8 mouse cellular contexts compared by ENCODE assay signal in genomic region chr19:28989515-28989914, GRCm38 (mm10). TPM values are rescaled to one million over a fixed set of nuclear protein-coding genes. Genes with fewer than 3 reads are reported as not detected.
DNase-seq lines count a peak whose midpoint lies in the region; ATAC-seq and TF ChIP-seq lines count a peak whose summit lies in the region.

No protein-coding gene starts in this region.

- DNase-seq in heart, adult 9 months (ENCODE audit: low spot score in 2 of 2): no peak
- no peak for DNase-seq in ES-E14 (ENCODE audit: low read depth, low spot score)
- DNase-seq in ovary, postnatal 14 days (ENCODE audit: low spot score): no peak
- DNase-seq in left cerebral cortex, postnatal 4 days: no peak
- no peak for DNase-seq in c-Kit-positive CD71-positive TER-119-positive erythroid progenitor cells, embryonic 14.5 days (ENCODE audit: low spot score)

- peak overlapping the region; percentile 70 for H3K4me2 ChIP-seq in heart, embryonic 12.5 days
- peak overlapping the region; percentile 58 for H3K4me2 ChIP-seq in heart, embryonic 16.5 days (ENCODE audit: low read depth, low read length)

- H3K4me3 ChIP-seq in heart, embryonic 12.5 days: peak overlapping the region; percentile 83
- H3K4me3 ChIP-seq in ES-E14 (ENCODE audit: insufficient read depth in 1 of 2, low read depth in 1 of 2, low read length in 2 of 2, poor library complexity in 1 of 2, severe bottlenecking in 1 of 2) (peak overlapping the region; percentile 87 to 93), macrophage (ENCODE audit: inconsistent target) (peak overlapping the region; percentile 90)
- H3K4me3 ChIP-seq in heart, embryonic 16.5 days (ENCODE audit: low read length): peak overlapping the region; percentile 94

- no peaks in the 10 kb centered on the region for H3K9me3 ChIP-seq in heart, embryonic 12.5 days (replicated peaks)
- H3K9me3 ChIP-seq in ES-E14 (ENCODE audit: control insufficient read depth, insufficient read depth, low read depth, low read length): no peaks in the 10 kb centered on the region
- H3K9me3 ChIP-seq in heart, embryonic 16.5 days (replicated peaks; ENCODE audit: control insufficient read depth, low read length): no peaks in the 10 kb centered on the region

- intact Hi-C loops in left cerebral cortex, postnatal 4 days (cut with DNase I): no loop called here

- peaks cover 11% of the 10 kb centered on the region for H3K36me3 ChIP-seq in heart, embryonic 12.5 days
- no peaks in the 10 kb centered on the region; the same call in 1 of the 2 replicates for H3K36me3 ChIP-seq in ES-E14 (ENCODE audit: control insufficient read depth, insufficient read depth, low read length, poor library complexity, severe bottlenecking)
- peaks cover 5% of the 10 kb centered on the region for H3K36me3 ChIP-seq in heart, embryonic 16.5 days (ENCODE audit: control insufficient read depth, insufficient read depth)
- peaks cover 1% of the 10 kb centered on the region; the same call in 1 of the 2 replicates for H3K36me3 ChIP-seq in macrophage (ENCODE audit: inconsistent target)

- peak overlapping the region; percentile 85 for H3K9ac ChIP-seq in heart, embryonic 12.5 days
- H3K9ac ChIP-seq in ES-E14 (ENCODE audit: insufficient read depth, low read depth, low read length, poor library complexity, severe bottlenecking): peak overlapping the region; percentile 82; the same call in 1 of the 2 replicates
- H3K9ac ChIP-seq in heart, embryonic 16.5 days (ENCODE audit: low read length): peak overlapping the region; percentile 96

- in situ Hi-C loops in ES-E14 (cut with MboI; ENCODE audit: low sequenced_read_pairs in 2 of 2, unreplicated experiment in 2 of 2): no loop called here

- H3K27me3 ChIP-seq in heart, embryonic 12.5 days (replicated peaks): no peaks in the 10 kb centered on the region
- no peaks in the 10 kb centered on the region for H3K27me3 ChIP-seq in heart, embryonic 16.5 days (ENCODE audit: control insufficient read depth, insufficient read depth, low read length)

- peaks cover 14% of the 10 kb centered on the region for H3K4me1 ChIP-seq in heart, embryonic 12.5 days (replicated peaks)
- H3K4me1 ChIP-seq in ES-E14 (ENCODE audit: control insufficient read depth in 2 of 2, insufficient read depth in 2 of 2, low read length in 2 of 2, poor library complexity in 1 of 2): peaks cover 0 to 4% of the 10 kb centered on the region in 2 experiments; a peak in 1 of 4 replicates
- peaks cover 14% of the 10 kb centered on the region for H3K4me1 ChIP-seq in heart, embryonic 16.5 days (ENCODE audit: control insufficient read depth, insufficient read depth, low read length)

- no peak for ATAC-seq in heart, embryonic 12.5 days (ENCODE audit: insufficient number of reproducible peaks, low FRiP score)
- ATAC-seq in heart, embryonic 16.5 days (replicated peaks; ENCODE audit: extremely low read depth, insufficient read depth, low FRiP score): no peak

- H3K79me2 ChIP-seq in macrophage (ENCODE audit: inconsistent target): peaks cover 41% of the 10 kb centered on the region

- peak overlapping the region; percentile 84 for H3K27ac ChIP-seq in heart, embryonic 12.5 days (ENCODE audit: poor library complexity, severe bottlenecking)
- H3K27ac ChIP-seq in ES-E14 (ENCODE audit: insufficient read depth, low read depth, low read length, poor library complexity, severe bottlenecking): no peak overlapping the region
- H3K27ac ChIP-seq in heart, embryonic 16.5 days (ENCODE audit: low read length): peak overlapping the region; percentile 99
- H3K27ac ChIP-seq in macrophage: peak overlapping the region; percentile 52

- WGBS in heart, embryonic 12.5 days: 48% methylated on average over 8 of the region's 8 CpGs
- WGBS in heart, embryonic 16.5 days: 46% methylated on average over 8 of the region's 8 CpGs
- 68% methylated on average over 8 of the region's 8 CpGs for WGBS in macrophage (ENCODE audit: missing documents)

TF ChIP-seq in ES-E14, 5 proteins besides CTCF, POLR2A, EP300 and RAD21:
- TF ChIP-seq ZNF384 (IDR thresholded peaks at IDR 0.05; ENCODE audit: low read depth, low read length) (no peak), HCFC1 (IDR thresholded peaks at IDR 0.05; ENCODE audit: borderline replicate concordance, insufficient read depth, low read length) (no peak), CHD2 (IDR thresholded peaks at IDR 0.05; ENCODE audit: low read depth, low read length) (no peak), ZC3H11A (IDR thresholded peaks at IDR 0.05; ENCODE audit: borderline replicate concordance, low read depth, low read length) (no peak), MAFK (IDR thresholded peaks at IDR 0.05; ENCODE audit: insufficient read depth, low read depth, low read length) (no peak)

RNA-seq across cellular contexts. Expression of gene Cdc37l1, which starts 0.6 kb away (rescaled TPM):
- 37.7 and 41.5 TPM in 2 replicates for polyA plus RNA-seq in heart, embryonic 12.5 days (2016; fragmentation: Nextera tagmentation; extraction: Ambion mirVana)
- total RNA-seq in ES-E14 (2012; rRNA removed): 46.8 and 52.7 TPM in 2 replicates
- 54.7 and 55.7 TPM in 2 replicates for polyA plus RNA-seq in heart, embryonic 16.5 days (2015; fragmentation: Nextera tagmentation; extraction: Ambion mirVana)
- total RNA-seq in macrophage (2018; cell fraction: chromatin; rRNA removed): 100 to 1,000 TPM in 16 of 26 experiments, 10 to 100 TPM in 10; 38.4 to 227 (median 120) TPM
- 10 to 100 TPM in 20 of 26 experiments, 1 to 10 TPM in 6; 7.0 to 22.9 (median 12.1) TPM for total RNA-seq in macrophage (2018; cell fraction: cytosol; rRNA removed)
- total RNA-seq in macrophage (2018; cell fraction: nucleus; rRNA removed): 100 to 1,000 TPM in 13 of 26 experiments, 10 to 100 TPM in 13; 52.6 to 234 (median 99.3) TPM
- polyA plus RNA-seq in macrophage (2018): 15.5 to 19.2 TPM (median 18.1 TPM) in 3 replicates
- total RNA-seq in left cerebral cortex, postnatal 4 days (2021): 10 to 100 TPM; 67.1 to 73.0 TPM

RNA-seq across cellular contexts. Expression of gene 4430402I18Rik, which starts 21.9 kb away (rescaled TPM):
- 6.0 and 6.6 TPM in 2 replicates for polyA plus RNA-seq in heart, embryonic 12.5 days (2016; fragmentation: Nextera tagmentation; extraction: Ambion mirVana)
- total RNA-seq in ES-E14 (2012; rRNA removed): 0.31 and 0.69 TPM in 2 replicates
- polyA plus RNA-seq in heart, embryonic 16.5 days (2015; fragmentation: Nextera tagmentation; extraction: Ambion mirVana): 11.0 and 11.2 TPM in 2 replicates
- total RNA-seq in macrophage (2018; cell fraction: chromatin; rRNA removed): 1 to 10 TPM in 14 of 26 experiments, under 1 TPM in 5, not detected in 7; 0.29 to 6.2 (median 1.5) TPM
- 1 to 10 TPM in 3 of 26 experiments, under 1 TPM in 23; 0.14 to 1.9 (median 0.57) TPM for total RNA-seq in macrophage (2018; cell fraction: cytosol; rRNA removed)
- total RNA-seq in macrophage (2018; cell fraction: nucleus; rRNA removed): 1 to 10 TPM in 6 of 26 experiments, under 1 TPM in 11, not detected in 9; 0.31 to 3.3 (median 0.80) TPM
- polyA plus RNA-seq in macrophage (2018): 0.27 to 0.75 TPM in 2 of 3 replicates, not detected in the other
- total RNA-seq in left cerebral cortex, postnatal 4 days (2021): 1 to 10 TPM; 4.1 to 5.3 TPM

RNA-seq across cellular contexts. Expression of gene Plpp6, which starts 25.8 kb away (rescaled TPM):
- 8.9 and 9.3 TPM in 2 replicates for polyA plus RNA-seq in heart, embryonic 12.5 days (2016; fragmentation: Nextera tagmentation; extraction: Ambion mirVana)
- 2.0 and 3.0 TPM in 2 replicates for total RNA-seq in ES-E14 (2012; rRNA removed)
- 7.9 and 8.8 TPM in 2 replicates for polyA plus RNA-seq in heart, embryonic 16.5 days (2015; fragmentation: Nextera tagmentation; extraction: Ambion mirVana)
- total RNA-seq in macrophage (2018; cell fraction: chromatin; rRNA removed): 10 to 100 TPM in 1 of 26 experiments, 1 to 10 TPM in 23, under 1 TPM in 2; 0.76 to 10.5 (median 4.0) TPM
- total RNA-seq in macrophage (2018; cell fraction: cytosol; rRNA removed): 10 to 100 TPM in 12 of 26 experiments, 1 to 10 TPM in 14; 5.7 to 14.4 (median 9.8) TPM
- total RNA-seq in macrophage (2018; cell fraction: nucleus; rRNA removed): 10 to 100 TPM in 12 of 26 experiments, 1 to 10 TPM in 14; 2.9 to 21.6 (median 9.9) TPM
- polyA plus RNA-seq in macrophage (2018): 8.4 to 10.5 TPM (median 8.5 TPM) in 3 replicates
- total RNA-seq in left cerebral cortex, postnatal 4 days (2021): 10 to 100 TPM; 18.7 to 20.9 TPM

RNA-seq across cellular contexts. Expression of gene Ak3, which starts 58.2 kb away (rescaled TPM):
- polyA plus RNA-seq in heart, embryonic 12.5 days (2016; fragmentation: Nextera tagmentation; extraction: Ambion mirVana): 79.7 and 80.8 TPM in 2 replicates
- total RNA-seq in ES-E14 (2012; rRNA removed): 13.8 and 14.0 TPM in 2 replicates
- polyA plus RNA-seq in heart, embryonic 16.5 days (2015; fragmentation: Nextera tagmentation; extraction: Ambion mirVana): 98.6 and 99.3 TPM in 2 replicates
- total RNA-seq in macrophage (2018; cell fraction: chromatin; rRNA removed): 10 to 100 TPM in 12 of 26 experiments, 1 to 10 TPM in 13, under 1 TPM in 1; 0.87 to 21.2 (median 9.4) TPM
- 10 to 100 TPM; 24.5 to 50.9 (median 33.1) TPM for total RNA-seq in macrophage (2018; cell fraction: cytosol; rRNA removed)
- total RNA-seq in macrophage (2018; cell fraction: nucleus; rRNA removed): 10 to 100 TPM in 18 of 26 experiments, 1 to 10 TPM in 8; 6.2 to 27.5 (median 12.2) TPM
- 36.0 to 43.1 TPM (median 41.6 TPM) in 3 replicates for polyA plus RNA-seq in macrophage (2018)
- 10 to 100 TPM; 43.9 to 47.5 TPM for total RNA-seq in left cerebral cortex, postnatal 4 days (2021)
